Mouse (Mus musculus) E14TG2a.4 (cell line): Measurements from ENCODE around the gene Tenm1.

Experiments used
- H3K27me3 ChIP-seq: 2 replicates; pipeline ENCODE4 v1.6.1; 2014; ENCODE audit warnings: low read length, control low read depth; ENCODE audit not compliant: insufficient read depth
- H3K36me3 ChIP-seq: 2 replicates; pipeline ENCODE4 v1.6.1; 2014; ENCODE audit warnings: low read length, control low read depth; ENCODE audit not compliant: insufficient read depth
- H3K4me1 ChIP-seq: replicated peaks from 2 replicates; pipeline ENCODE4 v1.6.1; 2014; ENCODE audit warnings: low read depth, low read length, control low read depth
- H3K4me3 ChIP-seq: replicated peaks from 2 replicates; pipeline ENCODE4 v1.5.1; 2014; ENCODE audit warnings: mild to moderate bottlenecking, low read length
- H3K9me3 ChIP-seq: 2 replicates; pipeline ENCODE4 v1.6.1; 2014; ENCODE audit warnings: low read length, control low read depth
- CTCF ChIP-seq: conservative IDR thresholded peaks from 2 replicates; pipeline ENCODE4 v1.5.1; 2014; ENCODE audit warnings: low read length
- NANOG ChIP-seq: IDR thresholded peaks from 2 replicates; pipeline ENCODE4 v1.6.1; 2014; ENCODE audit warnings: borderline replicate concordance, low read length, mixed read lengths
- POU5F1 ChIP-seq: IDR thresholded peaks from 2 replicates; pipeline ENCODE4 v1.6.1; 2014; ENCODE audit warnings: low read length, borderline replicate concordance

The Tenm1 gene

GRCm38 (mm10) chrX:43122491-43122890 lies 306.4 kb downstream of the Tenm1 start:
- no peaks in the 10 kb centered on the region for H3K9me3 ChIP-seq
- no peak for TF ChIP-seq POU5F1
- no peak for TF ChIP-seq NANOG
- no peak for TF ChIP-seq CTCF
- no peaks in the 10 kb centered on the region for H3K36me3 ChIP-seq
- H3K4me3 ChIP-seq, result no peak overlapping the region
- no peaks in the 10 kb centered on the region for H3K4me1 ChIP-seq
- no peaks in the 10 kb centered on the region for H3K27me3 ChIP-seq

GRCm38 (mm10) chrX:43122001-43122400 lies 306.9 kb downstream of the Tenm1 start:
- Histone ChIP-seq H3K4me3 (no peak overlapping the region), H3K4me1 (no peaks in the 10 kb centered on the region), H3K27me3 (no peaks in the 10 kb centered on the region), H3K9me3 (no peaks in the 10 kb centered on the region), H3K36me3 (no peaks in the 10 kb centered on the region)
- TF ChIP-seq CTCF (no peak), POU5F1 (no peak), NANOG (no peak)

GRCm38 (mm10) chrX:42986100-42986499 lies 442.8 kb downstream of the Tenm1 start:
- H3K4me1 ChIP-seq, result no peaks in the 10 kb centered on the region
- no peaks in the 10 kb centered on the region for H3K27me3 ChIP-seq
- H3K4me3 ChIP-seq, result no peak overlapping the region
- H3K9me3 ChIP-seq, result no peaks in the 10 kb centered on the region
- no peaks in the 10 kb centered on the region for H3K36me3 ChIP-seq
- TF ChIP-seq CTCF (no peak), POU5F1 (no peak), NANOG (no peak)

- H3K36me3 ChIP-seq, result no peaks in the 10 kb centered on the region
- TF ChIP-seq NANOG (no peak), CTCF (peak; percentile 56), POU5F1 (no peak)
- H3K4me1 ChIP-seq, result no peaks in the 10 kb centered on the region
- H3K9me3 ChIP-seq, result no peaks in the 10 kb centered on the region
- H3K4me3 ChIP-seq, result no peak overlapping the region
- no peaks in the 10 kb centered on the region for H3K27me3 ChIP-seq
These were observed 455.4 kb downstream of the Tenm1 start for GRCm38 (mm10) chrX:42973562-42973961.

- H3K4me1 ChIP-seq, result no peaks in the 10 kb centered on the region
- H3K9me3 ChIP-seq, result no peaks in the 10 kb centered on the region
- no peaks in the 10 kb centered on the region for H3K36me3 ChIP-seq
These were observed 461.3 kb downstream of the Tenm1 start for GRCm38 (mm10) chrX:42967611-42968010.

GRCm38 (mm10) chrX:42861731-42862130 lies 567.2 kb downstream of the Tenm1 start:
- no peaks in the 10 kb centered on the region for H3K4me1 ChIP-seq
- no peak overlapping the region for H3K4me3 ChIP-seq
- no peaks in the 10 kb centered on the region for H3K27me3 ChIP-seq
- H3K36me3 ChIP-seq, result no peaks in the 10 kb centered on the region
- no peak for TF ChIP-seq CTCF
- no peak for TF ChIP-seq POU5F1
- no peak for TF ChIP-seq NANOG
- H3K9me3 ChIP-seq, result no peaks in the 10 kb centered on the region

More at GRCm38 (mm10) chrX:42967611-42968010, 461.3 kb downstream of the Tenm1 start:
- Histone ChIP-seq H3K27me3 (no peaks in the 10 kb centered on the region), H3K4me3 (no peak overlapping the region)
- TF ChIP-seq CTCF (no peak), POU5F1 (no peak), NANOG (no peak)

GRCm38 (mm10) chrX:42781566-42781965 lies 647.4 kb downstream of the Tenm1 start:
- TF ChIP-seq NANOG, result no peak
- no peak for TF ChIP-seq CTCF
- TF ChIP-seq POU5F1, result no peak
- no peaks in the 10 kb centered on the region for H3K9me3 ChIP-seq
- no peaks in the 10 kb centered on the region for H3K4me1 ChIP-seq
- no peak overlapping the region for H3K4me3 ChIP-seq
- H3K36me3 ChIP-seq, result no peaks in the 10 kb centered on the region
- no peaks in the 10 kb centered on the region for H3K27me3 ChIP-seq

- TF ChIP-seq POU5F1, result no peak
- TF ChIP-seq NANOG, result no peak
- no peak for TF ChIP-seq CTCF
- Histone ChIP-seq H3K36me3 (no peaks in the 10 kb centered on the region), H3K4me1 (no peaks in the 10 kb centered on the region), H3K4me3 (no peak overlapping the region), H3K27me3 (no peaks in the 10 kb centered on the region), H3K9me3 (no peaks in the 10 kb centered on the region)
These were observed 710.7 kb downstream of the Tenm1 start for GRCm38 (mm10) chrX:42718078-42718785.

GRCm38 (mm10) chrX:42700291-42700690 lies 728.6 kb downstream of the Tenm1 start:
- H3K4me3 ChIP-seq, result no peak overlapping the region
- TF ChIP-seq NANOG (no peak), CTCF (no peak), POU5F1 (no peak)
- H3K4me1 ChIP-seq, result no peaks in the 10 kb centered on the region
- no peaks in the 10 kb centered on the region for H3K36me3 ChIP-seq
- H3K9me3 ChIP-seq, result no peaks in the 10 kb centered on the region
- no peaks in the 10 kb centered on the region for H3K27me3 ChIP-seq

- Histone ChIP-seq H3K36me3 (no peaks in the 10 kb centered on the region), H3K9me3 (no peaks in the 10 kb centered on the region), H3K4me3 (no peak overlapping the region), H3K27me3 (no peaks in the 10 kb centered on the region), H3K4me1 (no peaks in the 10 kb centered on the region)
- TF ChIP-seq POU5F1 (no peak), CTCF (no peak), NANOG (no peak)
These were observed 781.8 kb downstream of the Tenm1 start for GRCm38 (mm10) chrX:42647131-42647530.
